Mouse (Mus musculus): ENCODE data around the gene Prrc2b.

Gene Prrc2b

GRCm38 (mm10) chr2:32240591-32240990 is 89.7 kb downstream of the Prrc2b start:
- CTCF ChIA-PET, result interaction anchor here in 3 of 4 experiments (0.6 to 1.4 kb wide), 3 partner anchors 11 to 95 kb away, joined by 3 to 4 read pairs (median 3); no protein-coding TSS in a partner anchor
- POLR2A ChIA-PET, result interaction anchor here in 2 of 4 experiments (0.6 to 1.4 kb wide), 5 partner anchors 9 to 211 kb away, joined by 3 to 5 read pairs (median 4); no protein-coding TSS in a partner anchor

GRCm38 (mm10) chr2:32242986-32243385 is 92.1 kb downstream of the Prrc2b start:
- ChIA-PET POLR2A (no interaction called here), CTCF (no interaction called here)

DNA sequence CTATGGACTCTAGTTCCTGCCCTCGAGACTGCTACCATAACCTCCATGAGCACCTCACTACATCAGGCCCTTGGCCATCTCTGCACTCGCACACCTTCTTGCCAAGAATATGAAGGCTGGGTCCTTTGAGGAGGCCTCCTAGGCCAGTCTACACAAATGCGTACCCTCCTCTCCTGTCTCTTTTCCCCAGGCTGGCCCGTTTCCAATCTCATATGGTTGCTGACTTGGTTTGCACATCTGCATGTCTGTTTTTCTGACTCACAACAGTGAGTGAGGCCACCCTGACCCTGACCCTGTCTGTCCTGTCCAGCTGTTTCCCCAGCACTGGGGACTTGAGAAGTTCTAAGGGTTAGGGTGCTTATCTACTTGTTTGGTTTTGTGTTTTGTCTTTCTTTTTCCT is 95.9 kb downstream of the Prrc2b start:
- POLR2A ChIA-PET, result interaction anchor here in 2 of 4 experiments (0.6 to 3.7 kb wide), 4 partner anchors 8 to 125 kb away, joined by 3 to 15 read pairs (median 4); partner anchors contain the start of gene Pomt1 (in 2 of the 2)

GRCm38 (mm10) chr2:32248377-32249361 is 97.8 kb downstream of the Prrc2b start:
- CTCF ChIA-PET, result interaction anchor here in 2 of 4 experiments (1.4 to 1.5 kb wide), 2 partner anchors 12 kb away, joined by 3 to 6 read pairs; partner anchors contain the start of gene Pomt1 (in 1 of the 2)

More for the DNA sequence above, 95.9 kb downstream of the Prrc2b start:
- CTCF ChIA-PET, result interaction anchor here in 2 of 4 experiments (0.6 to 1.5 kb wide), 2 partner anchors 9 to 324 kb away, joined by 3 to 9 read pairs; no protein-coding TSS in a partner anchor

GRCm38 (mm10) chr2:32251791-32252527 is 101.1 kb downstream of the Prrc2b start:
- ChIA-PET POLR2A (interaction anchor here in 2 of 4 experiments (0.8 to 1.8 kb wide), 4 partner anchors 22 to 114 kb away, joined by 3 to 4 read pairs (median 3); no protein-coding TSS in a partner anchor), CTCF (interaction anchor here in 2 of 4 experiments (1.5 to 1.8 kb wide), 2 partner anchors 9 to 56 kb away, joined by 3 to 7 read pairs; no protein-coding TSS in a partner anchor)

More at GRCm38 (mm10) chr2:32248377-32249361, 97.8 kb downstream of the Prrc2b start:
- POLR2A ChIA-PET, result interaction anchor here in 2 of 4 experiments (1.1 to 3.0 kb wide), 4 partner anchors 8 to 84 kb away, joined by 3 to 8 read pairs (median 4); no protein-coding TSS in a partner anchor

- CTCF ChIA-PET, result interaction anchor here in 1 of 4 experiments (1.8 kb wide), 1 partner anchor 8 kb away, joined by 7 read pairs; no protein-coding TSS in a partner anchor
Observed at GRCm38 (mm10) chr2:32252658-32253057, 101.8 kb downstream of the Prrc2b start.

DNA sequence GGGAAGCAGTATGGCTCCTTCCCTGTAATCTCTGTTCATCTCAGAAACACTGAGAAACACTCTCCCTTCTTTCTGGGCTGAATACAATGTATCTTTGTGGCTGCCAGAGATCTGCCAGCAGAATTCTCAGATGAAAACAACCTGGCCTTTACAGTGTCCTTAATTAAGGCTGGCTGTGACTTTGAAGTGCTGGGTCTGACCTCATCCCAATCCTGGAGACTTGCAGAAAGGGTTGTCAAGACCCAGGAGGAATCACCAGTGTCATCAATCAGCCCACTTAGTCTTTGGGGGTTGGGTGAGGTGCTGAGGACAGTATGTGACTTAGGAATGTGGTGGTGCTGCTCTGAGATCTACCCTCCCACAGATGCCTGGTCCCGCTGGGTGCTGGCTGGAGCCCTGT is 102.5 kb downstream of the Prrc2b start:
- ChIA-PET POLR2A (interaction anchor here in 1 of 4 experiments (1.1 to 1.2 kb wide), 2 partner anchors 27 to 38 kb away, joined by 3 to 4 read pairs; no protein-coding TSS in a partner anchor), CTCF (no interaction called here)

More at GRCm38 (mm10) chr2:32252658-32253057, 101.8 kb downstream of the Prrc2b start:
- POLR2A ChIA-PET, result interaction anchor here in 1 of 4 experiments (1.8 kb wide), 1 partner anchor 56 kb away, joined by 4 read pairs; no protein-coding TSS in a partner anchor

DNA sequence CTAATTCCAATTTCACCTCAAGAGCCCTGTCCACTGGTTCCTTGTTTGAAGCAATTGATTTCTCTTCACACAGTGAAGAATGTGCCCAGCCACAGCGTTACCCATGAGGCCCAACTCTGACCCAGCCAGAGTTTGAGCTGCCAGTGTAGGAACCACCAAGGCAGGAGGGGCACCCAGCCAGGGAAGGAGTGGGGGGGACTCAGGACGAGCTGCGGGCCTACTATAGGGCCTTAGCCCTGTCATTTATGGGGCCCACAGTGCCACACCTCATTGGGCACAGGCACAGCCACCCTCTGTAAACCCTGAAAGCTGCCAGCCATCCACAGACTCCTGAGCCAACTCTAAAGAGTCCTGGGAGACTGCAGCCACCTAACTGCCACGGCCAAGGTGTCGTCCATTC is 103.7 kb downstream of the Prrc2b start:
- ChIA-PET CTCF (interaction anchor here in 1 of 4 experiments (1.4 kb wide), 1 partner anchor 28 kb away, joined by 3 read pairs; no protein-coding TSS in a partner anchor), POLR2A (interaction anchor here (0.7 to 1.4 kb wide), 6 partner anchors 15 to 106 kb away, joined by 3 to 5 read pairs (median 3); no protein-coding TSS in a partner anchor)

DNA sequence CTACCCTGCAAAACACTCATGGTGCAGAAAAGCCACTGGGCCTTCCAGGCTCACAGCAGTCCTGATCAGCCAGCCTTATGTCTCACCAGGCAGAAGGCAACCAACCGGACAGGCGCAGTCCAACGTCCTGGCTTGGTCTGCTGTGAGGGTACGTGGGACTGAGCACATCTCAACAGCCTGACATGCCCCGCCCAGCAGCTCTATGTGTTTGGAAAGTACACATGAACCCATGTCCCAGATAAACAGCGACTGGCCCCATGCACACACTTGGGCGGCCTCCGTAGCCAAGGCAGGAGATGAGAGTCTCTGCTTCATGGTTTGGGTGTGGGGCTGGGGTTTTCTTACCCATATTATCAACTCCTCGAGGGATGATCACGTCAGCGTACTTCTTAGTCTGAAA is 105.4 kb downstream of the Prrc2b start:
- CTCF ChIA-PET, result no interaction called here

DNA sequence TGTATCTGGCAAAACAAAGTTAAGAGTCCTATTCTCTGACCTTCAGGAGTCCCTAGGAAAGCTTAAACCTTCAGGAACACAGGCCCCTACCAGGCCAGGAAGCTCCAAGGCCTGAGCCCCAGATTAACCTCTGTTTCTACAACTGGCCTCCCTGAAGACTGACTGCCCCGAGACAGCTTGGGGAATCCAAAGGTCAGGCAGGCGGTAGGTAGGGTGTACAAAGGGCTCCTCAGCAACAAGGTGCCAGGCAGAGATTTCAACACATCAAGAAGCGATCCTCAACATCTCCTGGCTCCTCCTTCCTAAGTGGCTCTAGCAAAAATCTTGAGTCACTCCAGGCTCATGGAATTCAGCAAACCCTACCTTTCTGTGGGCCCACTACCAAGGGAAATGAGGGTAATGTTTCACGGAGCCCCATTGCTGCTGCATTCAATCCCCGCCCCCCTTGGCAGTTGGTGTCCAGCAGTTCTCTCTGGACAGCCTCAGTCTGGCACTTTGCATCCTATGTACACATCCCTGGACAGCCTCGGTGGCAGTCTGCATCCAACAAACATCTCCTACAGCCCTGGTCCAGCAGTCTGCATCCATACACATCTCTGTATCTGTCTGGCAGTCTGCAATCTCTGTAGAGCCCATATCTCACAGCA is 108.1 kb downstream of the Prrc2b start:
- ChIA-PET CTCF (interaction anchor here in 2 of 4 experiments (1.3 to 2.1 kb wide), 3 partner anchors 22 to 49 kb away, joined by 3 to 27 read pairs (median 4); no protein-coding TSS in a partner anchor), POLR2A (interaction anchor here in 2 of 4 experiments (0.9 to 1.6 kb wide), 6 partner anchors 22 to 94 kb away, joined by 3 to 4 read pairs (median 4); partner anchors contain the start of gene Swi5 (in 2 of the 2))

More for the DNA sequence above, 105.4 kb downstream of the Prrc2b start:
- POLR2A ChIA-PET, result interaction anchor here in 1 of 4 experiments (0.6 kb wide), 1 partner anchor 78 kb away, joined by 3 read pairs; no protein-coding TSS in a partner anchor

DNA sequence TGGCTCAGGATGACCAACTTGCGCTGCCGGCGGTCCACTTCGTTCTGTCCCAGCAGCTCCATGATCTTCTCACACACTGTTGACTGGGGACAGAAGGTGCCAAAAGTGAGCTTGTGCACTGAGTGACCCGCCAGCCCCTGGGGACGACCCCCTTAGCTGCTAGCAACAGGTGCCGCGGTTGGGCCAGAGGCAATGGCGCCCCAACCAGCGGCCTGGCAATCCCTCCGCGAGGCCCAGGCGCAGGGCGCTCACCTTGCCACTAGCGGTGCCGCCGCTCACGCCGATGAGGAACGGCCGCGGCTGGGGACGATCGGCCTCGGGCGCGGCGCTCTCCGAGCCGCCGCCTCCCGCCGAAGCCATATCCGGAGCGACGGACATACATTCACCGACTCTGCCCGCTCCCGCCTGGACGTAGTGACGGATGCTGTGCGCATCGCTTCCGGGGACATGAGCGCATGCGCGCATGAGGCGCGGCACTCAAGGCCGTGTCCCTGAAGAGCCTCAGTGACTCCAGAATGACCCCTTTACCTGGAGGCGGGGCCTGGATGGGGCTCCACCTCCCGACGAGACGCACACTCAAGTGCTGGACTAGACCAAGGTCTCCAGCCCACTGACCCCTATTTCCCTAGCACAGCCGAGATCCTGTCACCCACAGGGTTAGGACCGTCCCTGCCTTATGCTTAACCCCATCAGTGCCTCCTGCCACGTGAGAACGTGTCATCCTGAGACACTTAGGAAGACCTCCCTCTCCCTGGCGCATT is 109.0 kb downstream of the Prrc2b start, which contains the start of gene Uck1:
TSS of gene Uck1 (minus strand) at position 503 of the 761 bp plus-strand sequence.
- POLR2A ChIA-PET, result interaction anchor here in 2 of 4 experiments (0.6 to 1.6 kb wide), 10 partner anchors 23 to 95 kb away, joined by 3 to 9 read pairs (median 4); partner anchors contain the start of genes Swi5 (in 2 of the 2) and Golga2 (in 1 of the 2)
- CTCF ChIA-PET, result interaction anchor here (0.7 to 2.1 kb wide), 15 partner anchors 8 to 229 kb away, joined by 3 to 27 read pairs (median 4); partner anchors contain the start of gene 1110008P14Rik (in 1 of the 4)

DNA sequence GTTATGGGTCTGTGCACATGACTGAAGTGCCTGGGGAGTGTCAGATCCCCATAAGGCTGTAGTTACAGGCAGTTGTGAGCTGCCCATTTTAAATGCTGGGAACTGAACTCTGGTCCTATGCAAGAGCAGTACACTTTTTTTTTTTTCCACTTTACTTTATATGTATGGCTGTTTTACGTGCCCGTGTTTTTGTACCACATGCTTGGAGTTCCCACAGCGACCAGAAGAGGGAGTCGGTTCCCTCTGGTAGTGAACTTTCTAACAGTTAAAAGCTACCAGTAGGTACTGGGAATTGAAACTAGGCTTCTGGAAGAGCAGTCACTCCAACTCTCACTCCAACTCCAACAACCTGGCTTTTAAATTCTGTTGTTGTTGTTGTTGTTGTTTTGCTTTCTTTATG is 109.8 kb downstream of the Prrc2b start:
- ChIA-PET POLR2A (interaction anchor here (0.5 to 1.5 kb wide), 16 partner anchors 12 to 721 kb away, joined by 3 to 9 read pairs (median 3); partner anchors contain the start of genes Swi5 (in 2 of the 4), Golga2 (in 1 of the 4) and Slc2a8 (in 1 of the 4)), CTCF (interaction anchor here (0.6 to 2.1 kb wide), 45 partner anchors 8 to 1996 kb away, joined by 3 to 27 read pairs (median 4); partner anchors contain the start of genes 1110008P14Rik (in 1 of the 4), Ciz1 (in 1 of the 4), St6galnac4 (in 1 of the 4) and Swi5 (in 1 of the 4))

GRCm38 (mm10) chr2:32275823-32276222 is 124.9 kb downstream of the Prrc2b start:
- CTCF ChIA-PET, result no interaction called here
- POLR2A ChIA-PET, result interaction anchor here in 1 of 4 experiments (1.1 kb wide), 1 partner anchor 14 kb away, joined by 3 read pairs; no protein-coding TSS in a partner anchor

DNA sequence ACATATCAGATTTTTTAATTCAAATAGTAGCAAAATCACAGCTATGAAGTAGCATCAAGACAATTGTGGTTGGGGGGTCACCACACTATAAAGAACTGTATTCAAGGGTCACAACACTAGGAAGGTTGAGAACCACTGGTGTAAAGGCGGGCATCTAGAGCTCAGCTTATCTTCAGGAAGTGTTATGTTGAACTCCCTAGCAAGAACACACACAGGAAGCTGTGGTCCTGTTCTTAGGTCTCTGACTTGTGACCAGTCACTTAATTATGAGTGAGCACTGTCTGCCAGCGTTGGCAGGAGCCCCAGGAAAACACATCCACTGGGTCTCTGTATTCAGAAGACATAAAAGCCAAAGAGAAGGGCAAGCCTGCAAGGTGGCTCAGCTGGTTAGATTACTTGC is 131.4 kb downstream of the Prrc2b start:
- ChIA-PET POLR2A (interaction anchor here (0.6 to 2.2 kb wide), 28 partner anchors 9 to 273 kb away, joined by 3 to 9 read pairs (median 3); no protein-coding TSS in a partner anchor), CTCF (interaction anchor here (0.5 to 2.5 kb wide), 46 partner anchors 9 to 223 kb away, joined by 3 to 27 read pairs (median 4); partner anchors contain the start of genes 1110008P14Rik (in 1 of the 4), Slc25a25 (in 1 of the 4) and Uck1 (in 1 of the 4))

GRCm38 (mm10) chr2:32282727-32283126 is 131.8 kb downstream of the Prrc2b start:
- POLR2A ChIA-PET, result interaction anchor here (0.5 to 2.2 kb wide), 30 partner anchors 10 to 1297 kb away, joined by 3 to 9 read pairs (median 3); no protein-coding TSS in a partner anchor
- CTCF ChIA-PET, result interaction anchor here (0.5 to 2.5 kb wide), 52 partner anchors 10 to 504 kb away, joined by 3 to 27 read pairs (median 4); partner anchors contain the start of genes 1110008P14Rik (in 1 of the 4), Dnm1 (in 1 of the 4), Slc25a25 (in 1 of the 4) and Uck1 (in 1 of the 4)

All from embryonic stem cell, embryonic (primary cell).